Mouse (Mus musculus) cerebellum, adult 2 months (tissue): Measurements from ENCODE around the gene Olfm1.

ENCODE experiments used
- CTCF ChIP-seq: fragments of 200-500 bp; IDR thresholded peaks from 2 replicates; pipeline ENCODE4 v1.5.1; 2011; ENCODE audit warnings: low read depth, mild to moderate bottlenecking, control low read depth, low read length, moderate library complexity, borderline replicate concordance; ENCODE audit not compliant: insufficient read depth
- POLR2A ChIP-seq: fragments of 200-500 bp; IDR thresholded peaks from 2 replicates; pipeline ENCODE4 v1.6.1; 2011; ENCODE audit warnings: low read length, control low read depth, borderline replicate concordance; ENCODE audit not compliant: insufficient read depth

DNA sequence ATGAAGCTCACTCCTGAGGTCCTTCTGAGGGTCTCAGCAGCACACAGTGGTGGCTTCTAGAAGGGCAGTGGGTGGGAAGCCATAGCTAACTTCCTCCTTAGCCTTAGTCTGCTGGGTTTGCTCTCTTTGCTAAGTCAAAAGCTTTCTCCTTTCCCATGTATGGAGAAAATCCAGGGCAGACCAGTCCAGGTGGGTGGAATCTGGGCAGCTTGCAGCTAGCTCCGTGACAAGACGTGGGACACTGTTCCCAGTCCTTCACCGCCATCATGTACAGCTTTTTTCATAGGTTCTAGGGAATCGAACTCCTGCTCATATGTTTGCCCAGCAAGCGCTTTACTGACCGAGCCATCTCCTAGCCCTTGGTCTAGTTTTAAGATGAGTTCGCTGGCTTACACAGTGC lies 63.2 kb downstream of the Olfm1 start:
- TF ChIP-seq CTCF (no peak), POLR2A (no peak)
